Mouse (Mus musculus) gastrocnemius, adult 8-10 months (tissue): ENCODE results near the gene Fer. TPM values are rescaled to one million over a fixed set of nuclear protein-coding genes. Genes with fewer than 3 reads are reported as not detected.

Source experiments
- DNase-seq, 2 experiments: peaks; one replicate each; pipeline ENCODE4 v3.0.0; 2022; ENCODE audit warnings: low spot score in 2 of 2
- total RNA-seq, 4 experiments: library from RNA; stranded (reverse); gene quantifications; 2 replicates each; pipeline ENCODE4 v1.2.4; 2022

Fer gene
- total RNA-seq, 4 experiments from 2014 or later: 10.9 to 13.8 (median 12.4) TPM

DNA sequence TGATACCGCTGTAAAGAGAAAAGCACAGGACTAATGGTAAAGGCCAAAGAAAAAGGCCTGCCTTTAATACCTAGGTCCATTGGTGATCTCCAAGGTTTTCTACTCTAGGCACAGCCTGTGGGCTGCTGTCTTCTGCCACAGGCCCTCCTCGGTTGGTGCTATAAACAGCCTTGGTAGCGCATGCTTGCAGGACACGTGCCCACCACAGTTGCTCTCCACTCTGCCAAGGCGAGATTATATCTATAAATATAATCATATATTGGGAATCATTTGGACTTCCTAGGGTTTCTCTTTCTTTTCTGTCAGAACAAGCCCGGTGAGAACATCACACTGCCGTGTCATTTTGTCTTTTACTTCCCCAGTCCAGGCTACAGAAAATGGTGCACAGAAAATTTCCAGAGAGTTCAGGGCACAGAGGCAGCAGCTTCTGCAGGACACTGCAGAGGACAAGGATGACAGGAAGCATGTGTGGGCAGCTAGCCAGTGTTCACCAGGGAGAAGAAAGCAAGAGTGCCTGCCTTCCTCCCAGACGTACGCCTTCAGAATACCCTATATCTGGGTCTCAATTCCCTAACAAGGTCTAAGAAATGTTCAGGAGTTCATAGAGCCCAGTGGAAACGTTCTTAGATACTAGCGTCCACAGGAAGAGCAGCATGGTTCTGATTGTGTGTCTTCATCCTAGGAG is 276.5 kb downstream of the Fer start:
- no peak for DNase-seq

DNA sequence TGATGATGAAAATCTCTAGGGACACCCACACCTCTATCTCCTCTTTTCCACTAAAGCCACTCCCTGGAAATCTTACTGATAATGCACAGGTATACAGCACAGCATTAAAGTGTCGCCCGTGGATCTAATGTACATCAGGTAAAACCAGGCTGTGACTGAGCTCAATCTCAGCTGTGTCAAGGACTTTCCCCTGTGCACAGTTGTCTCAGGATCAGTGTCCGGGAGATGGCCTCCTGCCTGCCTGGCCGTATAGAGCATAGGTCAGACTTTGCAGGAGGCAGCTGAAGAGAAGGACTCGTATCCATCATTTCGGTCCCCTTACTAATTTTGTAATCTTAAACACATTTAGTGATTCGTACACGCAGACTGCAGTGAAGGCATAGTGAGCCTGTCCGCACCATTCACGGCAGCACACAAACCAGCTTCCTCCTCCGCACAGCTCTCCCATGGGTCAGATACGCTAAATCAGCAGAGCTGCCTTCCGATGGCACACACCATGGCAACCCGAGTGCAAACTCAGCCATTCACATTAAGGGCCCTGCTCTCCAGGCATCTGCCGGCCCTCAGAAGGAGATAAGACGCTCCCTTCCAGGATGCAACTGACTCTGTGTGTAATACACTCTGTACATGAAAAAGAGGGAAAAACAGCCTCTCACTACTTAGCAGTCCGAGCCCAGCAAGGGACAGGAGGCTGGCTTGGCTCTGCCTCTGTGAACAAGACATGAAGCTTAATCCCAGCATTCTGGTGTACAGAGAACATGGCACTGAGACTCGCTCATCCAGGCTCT is 277.4 kb downstream of the Fer start:
- no peak for DNase-seq

DNA sequence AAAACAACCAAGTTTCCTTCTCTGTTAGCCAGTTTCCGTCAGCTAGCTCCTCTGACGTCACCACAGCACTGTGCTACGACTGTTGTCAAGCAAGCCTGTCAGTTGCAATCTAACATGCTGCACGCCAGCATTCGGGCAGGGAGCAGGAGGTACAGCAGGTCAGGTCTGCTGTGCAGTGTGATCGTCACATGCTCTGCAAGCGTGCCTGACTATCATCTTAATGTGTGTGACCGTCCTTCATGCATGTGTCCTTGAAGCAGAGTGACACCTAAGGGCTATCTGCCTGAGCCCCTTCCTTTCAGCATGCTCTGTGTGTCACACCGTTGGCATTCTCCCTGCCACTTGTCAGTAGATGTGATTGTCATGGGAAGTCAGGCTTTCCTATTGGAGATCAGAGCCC is 279.0 kb downstream of the Fer start:
- no peak for DNase-seq

DNA sequence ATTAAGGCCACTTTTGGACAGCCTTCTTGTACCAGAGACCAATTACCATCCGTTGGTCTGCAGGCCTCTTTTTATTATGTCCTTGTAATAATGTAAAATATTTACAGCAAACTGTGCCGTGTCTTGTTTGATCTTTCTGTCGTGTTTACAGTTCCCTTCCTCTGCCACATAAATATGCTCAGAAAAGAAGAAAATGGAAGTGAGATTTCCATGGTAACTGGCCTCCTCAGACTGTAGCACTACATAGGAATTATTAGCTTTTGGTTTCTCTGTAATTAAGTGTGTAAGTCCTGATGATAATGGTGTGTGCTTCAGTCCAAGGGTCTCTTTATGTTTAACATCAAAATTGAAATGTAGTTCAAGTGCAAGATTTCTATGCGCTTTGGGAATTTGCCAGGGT is 283.5 kb downstream of the Fer start:
- DNase-seq: no peak

DNA sequence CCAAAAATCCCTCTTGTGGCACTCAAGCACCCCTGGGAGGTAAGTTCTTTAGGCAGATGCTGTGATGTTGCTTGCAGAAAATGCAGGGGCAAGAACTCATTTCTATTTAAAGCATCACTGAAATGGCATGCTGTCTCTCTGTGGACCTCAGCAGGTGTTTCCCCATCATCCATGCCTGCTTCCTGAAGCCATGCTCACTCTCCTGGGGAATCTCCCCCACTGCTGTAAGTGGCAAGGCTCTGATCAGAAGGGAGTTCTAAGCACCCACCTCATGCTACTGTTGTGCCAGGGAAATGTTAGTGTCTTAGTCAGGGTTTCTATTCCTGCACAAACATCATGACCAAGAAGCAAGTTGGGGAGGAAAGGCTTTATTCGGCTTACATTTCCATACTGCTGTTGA is 287.9 kb downstream of the Fer start:
- DNase-seq: no peak

DNA sequence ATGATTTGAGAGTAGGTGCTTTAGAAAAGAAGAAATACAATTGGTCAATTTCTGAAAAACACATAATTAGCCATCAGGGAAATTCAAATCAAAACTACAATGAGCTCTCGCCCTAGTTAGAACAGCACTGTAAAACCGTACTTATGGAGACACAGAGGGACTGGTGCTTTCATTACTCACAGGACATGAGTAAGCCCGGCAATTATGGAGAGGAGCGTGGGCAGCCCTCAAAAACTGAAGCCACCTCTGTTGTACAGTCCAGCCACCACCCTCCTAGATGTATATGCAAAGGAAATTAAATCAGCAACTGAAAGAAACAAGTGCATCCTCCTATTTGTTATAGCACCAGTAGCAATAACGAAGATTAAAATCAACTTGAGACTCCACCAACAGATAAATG is 304.9 kb downstream of the Fer start:
- DNase-seq: no peak

DNA sequence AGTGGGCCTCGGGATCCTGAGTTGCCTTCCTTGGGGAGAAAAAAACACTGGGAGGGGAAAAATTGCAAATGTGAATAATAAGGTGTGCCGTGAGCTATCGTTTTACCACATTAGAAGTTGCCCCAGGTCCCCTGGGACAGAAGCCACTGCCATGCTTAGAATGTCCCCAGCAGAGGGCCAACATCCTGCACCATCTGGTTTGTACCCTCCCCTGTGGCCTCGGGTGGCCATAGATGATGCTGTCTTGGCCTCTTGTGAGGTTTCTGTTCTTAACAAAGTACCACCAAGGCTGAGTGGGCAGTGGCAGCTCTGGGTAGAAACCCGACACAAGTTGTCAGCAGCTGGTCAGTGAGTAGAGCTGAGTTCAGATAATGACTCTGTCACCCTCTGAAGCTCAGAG is 307.2 kb downstream of the Fer start:
- no peak for DNase-seq

DNA sequence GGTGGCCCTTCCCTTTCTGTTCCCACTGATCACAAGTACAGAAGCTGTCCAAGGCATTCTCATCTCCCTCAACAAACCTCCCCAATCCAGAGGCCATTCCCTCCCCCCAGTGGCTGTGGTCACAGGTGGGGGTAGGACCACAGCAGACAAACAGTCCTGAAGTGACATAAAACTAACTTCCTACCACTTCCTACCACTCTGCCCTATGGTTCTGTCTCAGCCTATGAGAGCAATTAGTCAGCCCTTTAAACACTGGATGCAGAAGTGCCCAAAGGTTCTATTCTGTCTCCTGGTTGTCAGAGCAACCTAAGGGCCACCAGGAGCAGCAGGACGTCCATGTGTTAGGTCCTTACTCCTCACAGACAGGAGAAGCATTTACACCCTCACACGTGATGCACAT is 309.6 kb downstream of the Fer start:
- no peak for DNase-seq

DNA sequence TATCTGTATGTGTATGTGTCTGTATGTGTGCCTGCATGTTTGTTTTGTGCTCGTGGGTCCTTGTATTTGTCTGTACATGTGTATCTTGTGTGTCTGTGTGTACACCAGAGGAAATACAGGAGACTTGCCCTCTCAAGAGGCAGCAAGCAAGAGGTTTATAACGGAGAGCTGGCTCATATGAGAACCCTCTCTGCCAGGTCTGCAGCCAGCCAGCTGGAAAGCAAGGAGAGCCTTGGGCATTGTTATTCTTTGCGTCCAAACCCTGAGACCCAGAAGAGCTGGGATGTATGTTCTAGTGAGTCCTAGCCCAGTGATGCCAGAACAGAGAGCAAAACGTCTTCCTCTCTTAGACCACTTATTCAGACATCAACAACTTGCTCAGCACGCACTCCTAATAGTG is 317.7 kb downstream of the Fer start:
- DNase-seq: no peak

DNA sequence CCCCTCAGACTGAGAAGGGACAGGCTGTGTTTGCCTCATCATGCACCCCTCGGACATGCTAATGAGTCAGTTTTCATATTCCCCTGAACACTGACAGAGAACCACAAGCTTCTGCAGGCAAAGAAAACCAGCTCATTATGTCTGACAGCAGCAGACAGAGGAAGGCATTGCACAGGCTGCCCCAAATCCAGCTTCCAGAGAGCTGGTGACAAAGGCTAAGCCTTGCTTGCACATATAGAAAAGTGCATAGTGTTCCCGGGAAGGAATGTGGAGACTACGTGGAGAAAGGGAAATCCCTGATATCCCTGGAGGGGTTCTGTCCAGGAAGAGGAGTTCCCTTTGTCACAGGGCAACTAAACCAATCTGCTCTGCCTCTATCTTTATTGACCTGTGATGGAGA is 318.4 kb downstream of the Fer start:
- DNase-seq: no peak

DNA sequence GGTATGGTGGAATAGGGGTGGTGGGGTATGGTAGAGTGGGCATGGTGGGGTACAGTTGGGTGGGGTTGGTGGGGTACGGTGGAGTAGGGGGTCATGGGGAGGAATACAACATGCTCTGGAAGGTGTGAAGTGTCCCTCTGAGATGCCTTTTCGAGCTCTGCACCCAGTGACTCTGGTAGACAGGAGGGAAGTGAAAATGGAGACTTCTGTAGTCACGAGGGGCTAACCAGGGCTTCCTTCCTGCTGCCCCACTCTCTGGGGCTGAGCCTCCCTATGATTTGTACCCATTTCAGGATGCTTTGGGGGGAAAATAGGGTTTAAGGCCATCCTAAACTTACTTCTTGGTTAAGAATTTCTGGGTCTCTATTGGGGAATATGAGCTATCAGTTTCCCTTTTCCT is 319.7 kb downstream of the Fer start:
- no peak for DNase-seq

DNA sequence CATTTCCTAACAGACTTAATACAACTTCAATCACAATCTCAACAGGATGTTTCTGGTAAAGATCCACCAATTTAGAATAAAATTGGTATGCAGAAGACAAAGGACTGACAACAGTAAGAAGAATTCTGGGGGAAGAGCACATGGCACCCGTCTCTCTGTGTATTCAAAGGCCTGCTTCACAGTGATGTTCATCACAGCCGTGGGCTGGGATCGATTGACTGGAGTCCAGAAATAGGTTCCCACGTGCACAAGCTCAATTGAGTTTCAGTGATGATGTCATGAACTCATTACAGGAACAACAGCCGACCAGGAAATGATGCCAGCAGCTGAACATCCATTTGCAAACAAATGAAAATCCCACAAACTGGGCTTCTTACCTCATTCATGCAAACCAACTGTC is 320.3 kb downstream of the Fer start:
- no peak for DNase-seq

Other genes starting within 250 kb of the Fer start
- gene A930002H24Rik, start 729 bp downstream of the Fer start, total RNA-seq: not detected